Mouse (Mus musculus) MEL (cell line): ENCODE measurements at regions not wholly inside any gene's neighbourhood (a gene's known extent, or its start where the extent isn't known, plus 50 kb on each side); places are given as distances from the start of the nearest gene placed in this dataset.

ENCODE experiments used
- DNase-seq: peaks from one replicate; pipeline ENCODE4 v3.0.0; 2011; ENCODE audit warnings: low read depth, low spot score
- H3K27ac ChIP-seq: 2 replicates; pipeline ENCODE4 v1.5.1; 2012; ENCODE audit warnings: low read depth, mild to moderate bottlenecking, control low read depth, low read length, moderate library complexity; ENCODE audit not compliant: control insufficient read depth
- H3K27me3 ChIP-seq, 2 experiments: fragments of 150-350 bp in 1 of 2; sonication (generic) in 1 of 2; 2 replicates each; pipeline ENCODE4 v1.6.1; 2012; ENCODE audit warnings: low read length in 2 of 2, mild to moderate bottlenecking in 2 of 2, improper control_type of control experiment in 1 of 2, moderate library complexity in 1 of 2; ENCODE audit not compliant: insufficient read depth in 2 of 2, control insufficient read depth in 1 of 2
- H3K36me3 ChIP-seq, 2 experiments: 2 replicates each; pipeline ENCODE4 v1.6.1; 2012 to 2014; ENCODE audit warnings: low read length in 2 of 2, improper control_type of control experiment in 1 of 2, inconsistent platforms in 1 of 2, mild to moderate bottlenecking in 1 of 2; ENCODE audit not compliant: insufficient read depth in 2 of 2, control insufficient read depth in 1 of 2
- H3K4me1 ChIP-seq, 2 experiments: fragments of 150-350 bp in 1 of 2; sonication (generic) in 1 of 2; 2 replicates each; pipeline ENCODE4 v1.6.1; 2012; ENCODE audit warnings: low read length in 2 of 2, improper control_type of control experiment in 1 of 2, mild to moderate bottlenecking in 1 of 2; ENCODE audit not compliant: insufficient read depth in 2 of 2, control insufficient read depth in 1 of 2
- H3K4me3 ChIP-seq, 2 experiments: fragments of 150-350 bp in 1 of 2; sonication (generic) in 1 of 2; 2 replicates each; pipeline ENCODE4 v1.5.1; 2012; ENCODE audit warnings: low read depth in 2 of 2, low read length in 2 of 2, mild to moderate bottlenecking in 2 of 2, moderate library complexity in 2 of 2, control low read depth in 1 of 2, improper control_type of control experiment in 1 of 2; ENCODE audit not compliant: control insufficient read depth in 1 of 2, insufficient read depth in 1 of 2
- H3K79me2 ChIP-seq: 2 replicates; pipeline ENCODE4 v1.6.1; 2012; ENCODE audit warnings: mild to moderate bottlenecking, low read length, moderate library complexity; ENCODE audit not compliant: control insufficient read depth, poor library complexity, insufficient read depth
- H3K9ac ChIP-seq: 2 replicates; pipeline ENCODE4 v1.6.1; 2012; ENCODE audit warnings: low read depth, mild to moderate bottlenecking, control low read depth, low read length, moderate library complexity; ENCODE audit not compliant: control insufficient read depth, poor library complexity, severe bottlenecking
- H3K9me3 ChIP-seq: fragments of 150-350 bp; sonication (generic); replicated peaks from 2 replicates; pipeline ENCODE4 v1.6.1; 2012; ENCODE audit warnings: mild to moderate bottlenecking, low read length, improper control_type of control experiment, moderate library complexity; ENCODE audit not compliant: insufficient read depth
- BHLHE40 ChIP-seq: IDR thresholded peaks from 2 replicates; pipeline ENCODE4 v1.6.1; 2012; ENCODE audit warnings: low read depth, mild to moderate bottlenecking, inconsistent platforms, low read length, improper control_type of control experiment, borderline replicate concordance
- CHD1 ChIP-seq: IDR thresholded peaks from 2 replicates; pipeline ENCODE4 v1.6.1; 2012; ENCODE audit warnings: low read depth, mild to moderate bottlenecking, inconsistent platforms, low read length, improper control_type of control experiment
- CHD2 ChIP-seq: IDR thresholded peaks from 2 replicates; pipeline ENCODE4 v1.6.1; 2011; ENCODE audit warnings: low read length, improper control_type of control experiment
- CTCF ChIP-seq, 3 experiments: IDR thresholded peaks in 2 of 3; conservative IDR thresholded peaks in 1 of 3; 2 replicates each; pipeline ENCODE4 v1.5.1; 2011 to 2012; ENCODE audit warnings: low read length in 3 of 3, low read depth in 2 of 3, mild to moderate bottlenecking in 2 of 3, improper control_type of control experiment in 1 of 3, inconsistent platforms in 1 of 3, mixed read lengths in 1 of 3, moderate library complexity in 1 of 3; ENCODE audit not compliant: control insufficient read depth in 1 of 3, insufficient read depth in 1 of 3, poor library complexity in 1 of 3, severe bottlenecking in 1 of 3
- E2F4 ChIP-seq: IDR thresholded peaks from 2 replicates; pipeline ENCODE4 v1.6.1; 2011; ENCODE audit warnings: low read depth, low read length, improper control_type of control experiment, borderline replicate concordance
- ELF1 ChIP-seq: IDR thresholded peaks from 2 replicates; pipeline ENCODE4 v1.6.1; 2014; ENCODE audit warnings: low read depth, mild to moderate bottlenecking, inconsistent platforms, low read length, improper control_type of control experiment, moderate library complexity
- EP300 ChIP-seq, 2 experiments: IDR thresholded peaks; 2 replicates each; pipeline ENCODE4 v1.6.1; 2011; ENCODE audit warnings: improper control_type of control experiment in 2 of 2, low read length in 2 of 2, low read depth in 1 of 2, mild to moderate bottlenecking in 1 of 2
- ETS1 ChIP-seq: IDR thresholded peaks from 2 replicates; pipeline ENCODE4 v1.6.1; 2012; ENCODE audit warnings: low read depth, mild to moderate bottlenecking, inconsistent platforms, low read length, improper control_type of control experiment, moderate library complexity
- GABPA ChIP-seq: IDR thresholded peaks from 2 replicates; pipeline ENCODE4 v1.6.1; 2012; ENCODE audit warnings: low read depth, mild to moderate bottlenecking, inconsistent platforms, low read length, improper control_type of control experiment, moderate library complexity
- GATA1 ChIP-seq: IDR thresholded peaks from 2 replicates; pipeline ENCODE4 v1.6.1; 2011; ENCODE audit warnings: low read depth, low read length, improper control_type of control experiment
- HCFC1 ChIP-seq: IDR thresholded peaks from 2 replicates; pipeline ENCODE4 v1.6.1; 2012; ENCODE audit warnings: low read depth, mild to moderate bottlenecking, inconsistent platforms, low read length, improper control_type of control experiment, moderate library complexity
- JUND ChIP-seq: IDR thresholded peaks from 2 replicates; pipeline ENCODE4 v1.6.1; 2011; ENCODE audit warnings: low read depth, mild to moderate bottlenecking, improper control_type of control experiment, low read length
- KAT2A ChIP-seq: conservative IDR thresholded peaks from 2 replicates; pipeline ENCODE4 v1.6.1; 2012; ENCODE audit warnings: low read depth, low read length, improper control_type of control experiment, inconsistent platforms
- MAFK ChIP-seq: IDR thresholded peaks from 2 replicates; pipeline ENCODE4 v1.6.1; 2011; ENCODE audit warnings: low read depth, mild to moderate bottlenecking, low read length, improper control_type of control experiment, borderline replicate concordance
- MAX ChIP-seq: IDR thresholded peaks from 2 replicates; pipeline ENCODE4 v1.6.1; 2011; ENCODE audit warnings: low read length, improper control_type of control experiment
- MAZ ChIP-seq: IDR thresholded peaks from 2 replicates; pipeline ENCODE4 v1.6.1; 2012; ENCODE audit warnings: low read depth, mild to moderate bottlenecking, inconsistent platforms, low read length, improper control_type of control experiment
- MEF2A ChIP-seq: IDR thresholded peaks from 2 replicates; pipeline ENCODE4 v1.6.1; 2014; ENCODE audit warnings: low read depth, mild to moderate bottlenecking, inconsistent platforms, low read length, improper control_type of control experiment; ENCODE audit not compliant: poor library complexity, insufficient replicate concordance, severe bottlenecking; ENCODE audit errors: extremely low read depth
- MXI1 ChIP-seq: IDR thresholded peaks from 2 replicates; pipeline ENCODE4 v1.6.1; 2011; ENCODE audit warnings: mild to moderate bottlenecking, low read depth, low read length, improper control_type of control experiment
- MYB ChIP-seq: IDR thresholded peaks from 2 replicates; pipeline ENCODE4 v1.6.1; 2011; ENCODE audit warnings: mild to moderate bottlenecking, low read depth, low read length, improper control_type of control experiment
- MYC ChIP-seq: IDR thresholded peaks from 2 replicates; pipeline ENCODE4 v1.6.1; 2011; ENCODE audit warnings: low read depth, mild to moderate bottlenecking, low read length, improper control_type of control experiment, moderate library complexity
- NELFE ChIP-seq: IDR thresholded peaks from 2 replicates; pipeline ENCODE4 v1.6.1; 2011; ENCODE audit warnings: low read depth, low read length, improper control_type of control experiment
- NRF1 ChIP-seq: IDR thresholded peaks from 2 replicates; pipeline ENCODE4 v1.6.1; 2014; ENCODE audit warnings: low read depth, mild to moderate bottlenecking, inconsistent platforms, low read length, improper control_type of control experiment, moderate library complexity; ENCODE audit not compliant: poor library complexity, insufficient read depth, severe bottlenecking
- POLR2A ChIP-seq, 2 experiments: IDR thresholded peaks; 2 replicates each; pipeline ENCODE4 v1.6.1; 2011 to 2012; ENCODE audit warnings: low read length in 2 of 2, mild to moderate bottlenecking in 2 of 2, control low read depth in 1 of 2, improper control_type of control experiment in 1 of 2, low read depth in 1 of 2, moderate library complexity in 1 of 2; ENCODE audit not compliant: control insufficient read depth in 1 of 2, insufficient read depth in 1 of 2, poor library complexity in 1 of 2
- POLR2AphosphoS2 ChIP-seq: IDR thresholded peaks from 2 replicates; pipeline ENCODE4 v1.6.1; 2011; ENCODE audit warnings: low read length, improper control_type of control experiment
- POLR2AphosphoS5 ChIP-seq: IDR thresholded peaks from 2 replicates; pipeline ENCODE4 v1.6.1; 2012; ENCODE audit warnings: low read depth, borderline replicate concordance, mild to moderate bottlenecking, inconsistent platforms, low read length, moderate library complexity, mixed read lengths
- RAD21 ChIP-seq: IDR thresholded peaks from 2 replicates; pipeline ENCODE4 v1.6.1; 2011; ENCODE audit warnings: mild to moderate bottlenecking, low read depth, low read length, improper control_type of control experiment
- RCOR1 ChIP-seq: IDR thresholded peaks from 2 replicates; pipeline ENCODE4 v1.6.1; 2012; ENCODE audit warnings: low read depth, mild to moderate bottlenecking, inconsistent platforms, low read length, improper control_type of control experiment
- SIN3A ChIP-seq: IDR thresholded peaks from 2 replicates; pipeline ENCODE4 v1.6.1; 2012; ENCODE audit warnings: low read length, improper control_type of control experiment, inconsistent platforms
- SMC3 ChIP-seq: IDR thresholded peaks from 2 replicates; pipeline ENCODE4 v1.6.1; 2011; ENCODE audit warnings: low read depth, low read length, improper control_type of control experiment
- TAL1 ChIP-seq: IDR thresholded peaks from 2 replicates; pipeline ENCODE4 v1.6.1; 2012; ENCODE audit warnings: mild to moderate bottlenecking, inconsistent platforms, low read length, moderate library complexity, mixed read lengths
- TBP ChIP-seq: IDR thresholded peaks from 2 replicates; pipeline ENCODE4 v1.8.0; 2011; ENCODE audit warnings: low read depth, low read length, improper control_type of control experiment
- TCF12 ChIP-seq: IDR thresholded peaks from 2 replicates; pipeline ENCODE4 v1.6.1; 2014; ENCODE audit warnings: low read depth, mild to moderate bottlenecking, inconsistent platforms, low read length, improper control_type of control experiment, moderate library complexity
- UBTF ChIP-seq: IDR thresholded peaks from 2 replicates; pipeline ENCODE4 v1.6.1; 2012; ENCODE audit warnings: low read depth, mild to moderate bottlenecking, inconsistent platforms, low read length, improper control_type of control experiment, moderate library complexity, borderline replicate concordance; ENCODE audit not compliant: insufficient read depth
- USF1 ChIP-seq: IDR thresholded peaks from 2 replicates; pipeline ENCODE4 v1.6.1; 2014; ENCODE audit warnings: low read depth, mild to moderate bottlenecking, inconsistent platforms, low read length, improper control_type of control experiment, moderate library complexity
- USF2 ChIP-seq, 2 experiments: IDR thresholded peaks; 2 replicates each; pipeline ENCODE4 v1.6.1; 2011 to 2012; ENCODE audit warnings: improper control_type of control experiment in 2 of 2, low read length in 2 of 2, borderline replicate concordance in 1 of 2, inconsistent platforms in 1 of 2, low read depth in 1 of 2, mild to moderate bottlenecking in 1 of 2; ENCODE audit not compliant: insufficient read depth in 1 of 2
- ZC3H11A ChIP-seq: IDR thresholded peaks from 2 replicates; pipeline ENCODE4 v1.6.1; 2012; ENCODE audit warnings: low read depth, mild to moderate bottlenecking, inconsistent platforms, low read length, improper control_type of control experiment
- ZKSCAN1 ChIP-seq: IDR thresholded peaks from 2 replicates; pipeline ENCODE4 v1.6.1; 2012; ENCODE audit warnings: low read depth, mild to moderate bottlenecking, inconsistent platforms, low read length, improper control_type of control experiment, moderate library complexity
- ZMIZ1 ChIP-seq: IDR thresholded peaks from 2 replicates; pipeline ENCODE4 v1.6.1; 2012; ENCODE audit warnings: low read depth, mild to moderate bottlenecking, inconsistent platforms, low read length, improper control_type of control experiment, moderate library complexity
- ZNF384 ChIP-seq: IDR thresholded peaks from 2 replicates; pipeline ENCODE4 v1.6.1; 2012; ENCODE audit warnings: low read depth, mild to moderate bottlenecking, inconsistent platforms, low read length, improper control_type of control experiment

DNA sequence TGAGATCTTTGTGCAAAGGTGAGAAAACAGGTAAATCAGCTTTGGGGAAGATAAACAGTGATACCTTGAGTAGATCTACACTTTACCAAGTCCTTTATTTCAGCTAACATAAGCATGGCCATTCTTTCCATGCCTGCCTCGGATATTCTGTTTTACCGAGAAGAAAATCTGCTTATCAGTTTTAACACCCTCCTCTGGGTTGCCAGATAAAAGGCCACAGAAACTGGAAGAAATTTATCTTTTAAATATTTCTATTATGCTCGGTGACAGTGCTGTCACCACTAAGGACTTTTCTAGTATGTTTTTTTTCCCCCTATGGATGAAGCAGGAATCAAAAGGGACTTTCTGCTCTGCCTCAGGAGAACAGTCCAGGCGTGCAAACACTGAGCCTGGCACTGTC lies 84.2 kb downstream of the Mbip start:
- H3K79me2 ChIP-seq: no peaks in the 10 kb centered on the region
- H3K27ac ChIP-seq: no peak overlapping the region
- H3K9ac ChIP-seq: no peak overlapping the region
- H3K4me3 ChIP-seq: no peak overlapping the region
- no peaks in the 10 kb centered on the region for H3K27me3 ChIP-seq
- peaks cover 0 to 6% of the 10 kb centered on the region in 2 experiments; a peak in 1 of 4 replicates for H3K4me1 ChIP-seq
- DNase-seq: peak; percentile 39
- no peaks in the 10 kb centered on the region for H3K9me3 ChIP-seq
- H3K36me3 ChIP-seq: peaks cover 0 to 2% of the 10 kb centered on the region in 2 experiments; a peak in 1 of 4 replicates
- TF ChIP-seq SMC3 (no peak), TAL1 (peak; percentile 43; the same call in 1 of the 2 replicates), UBTF (no peak), ZNF384 (0 out of 2 replicates have a peak, but pooled peaks have one; percentile 21), HCFC1 (no peak), MYB (no peak), MEF2A (no peak), RCOR1 (peak; percentile 84), E2F4 (no peak), POLR2A (IDR thresholded peaks at IDR 0.05; ENCODE audit: control insufficient read depth in 1 of 2, insufficient read depth in 1 of 2, low read depth in 1 of 2, low read length in 2 of 2, poor library complexity in 1 of 2) (no peak), GATA1 (peak; percentile 66), ETS1 (peak; percentile 49), CHD2 (no peak), ELF1 (no peak), TBP (no peak), ZC3H11A (no peak), CHD1 (no peak), MAZ (no peak), EP300 (IDR thresholded peaks at IDR 0.05; ENCODE audit: low read depth in 1 of 2, low read length in 2 of 2) (peak; percentile 70 to 80), CTCF (IDR thresholded peaks at IDR 0.05 in 2 of 3, conservative IDR thresholded peaks at IDR 0.05 in 1 of 3; ENCODE audit: control insufficient read depth in 1 of 3, insufficient read depth in 1 of 3, low read depth in 2 of 3, low read length in 3 of 3, poor library complexity in 1 of 3, severe bottlenecking in 1 of 3) (no peak), ZMIZ1 (no peak), NELFE (no peak), POLR2AphosphoS2 (no peak), USF2 (IDR thresholded peaks at IDR 0.05; ENCODE audit: borderline replicate concordance in 1 of 2, insufficient read depth in 1 of 2, low read depth in 1 of 2, low read length in 2 of 2) (no peak), USF1 (no peak), MAFK (no peak), MXI1 (no peak), ZKSCAN1 (no peak), SIN3A (no peak), MYC (no peak), KAT2A (no peak), POLR2AphosphoS5 (no peak), BHLHE40 (no peak), JUND (no peak), TCF12 (peak; percentile 91), RAD21 (no peak), GABPA (no peak), MAX (no peak), NRF1 (no peak)
